Mouse (Mus musculus): ENCODE results near the gene Wipf2.

DNA sequence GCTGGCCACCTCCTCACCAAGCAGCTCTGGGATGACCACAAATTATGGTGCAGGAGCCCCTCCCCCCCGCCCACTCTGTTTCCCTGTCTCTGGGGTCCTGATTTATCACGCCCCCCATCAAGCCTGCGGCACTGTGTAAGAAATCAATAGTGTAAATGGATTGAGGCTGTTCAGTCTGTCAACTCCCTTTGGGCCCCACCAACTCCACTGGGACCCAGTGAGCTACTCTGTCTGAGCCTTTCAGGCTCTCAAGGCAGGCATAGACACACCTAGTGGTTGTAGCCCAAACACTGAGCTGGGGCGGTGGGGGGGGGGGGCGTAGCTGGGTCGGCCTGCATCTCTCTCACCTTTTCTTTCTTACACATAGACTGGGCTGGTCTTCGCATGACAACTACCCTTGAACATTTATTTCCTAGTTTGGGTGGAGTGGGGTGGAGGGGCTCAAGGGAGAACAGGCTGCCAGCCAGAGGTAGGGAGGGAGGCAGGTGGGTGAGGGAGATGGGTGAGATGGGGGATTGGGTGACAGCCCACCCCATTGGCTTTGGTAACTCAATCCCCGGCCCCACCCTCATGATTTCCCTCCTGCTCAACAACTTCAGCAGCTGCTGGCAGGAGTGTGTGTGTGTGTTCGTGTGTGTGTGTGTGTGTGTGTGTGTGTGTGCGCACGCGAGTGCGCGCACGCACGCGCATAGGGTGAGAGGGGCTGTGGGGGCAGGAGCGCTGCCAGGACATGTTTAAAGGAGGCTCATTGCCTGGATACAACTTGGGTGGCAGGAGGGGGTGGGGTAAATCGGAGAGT, 69.1 kb downstream of the Wipf2 start:
- no peak for TF ChIP-seq CTCF (IDR thresholded peaks at IDR 0.05 in 2 of 3, conservative IDR thresholded peaks at IDR 0.05 in 1 of 3; ENCODE audit: control insufficient read depth in 1 of 3, insufficient read depth in 1 of 3, low read depth in 2 of 3, low read length in 3 of 3, poor library complexity in 1 of 3, severe bottlenecking in 1 of 3)
- no peak for TF ChIP-seq EP300 (IDR thresholded peaks at IDR 0.05; ENCODE audit: low read depth in 1 of 2, low read length in 2 of 2)
- no peak for TF ChIP-seq BHLHE40 (IDR thresholded peaks at IDR 0.05; ENCODE audit: borderline replicate concordance, low read depth, low read length)
- no peak for TF ChIP-seq JUND (IDR thresholded peaks at IDR 0.05; ENCODE audit: low read depth, low read length)
- TF ChIP-seq TAL1 (IDR thresholded peaks at IDR 0.05; ENCODE audit: low read length): no peak
- no peak for TF ChIP-seq MAZ (IDR thresholded peaks at IDR 0.05; ENCODE audit: low read depth, low read length)
- TF ChIP-seq NRF1 (IDR thresholded peaks at IDR 0.05; ENCODE audit: insufficient read depth, low read depth, low read length, poor library complexity, severe bottlenecking): no peak
- TF ChIP-seq CHD2 (IDR thresholded peaks at IDR 0.05; ENCODE audit: low read length): no peak
- no peak for TF ChIP-seq POLR2A (IDR thresholded peaks at IDR 0.05; ENCODE audit: control insufficient read depth in 1 of 2, insufficient read depth in 1 of 2, low read depth in 1 of 2, low read length in 2 of 2, poor library complexity in 1 of 2)
- TF ChIP-seq HCFC1 (IDR thresholded peaks at IDR 0.05; ENCODE audit: low read depth, low read length): no peak

All from MEL (cell line).